Mouse (Mus musculus) A20 (cell line): ENCODE data around the gene Selenoh.

Experiments
- DNase-seq: peaks from one replicate; pipeline ENCODE4 v3.0.0-alpha.2; 2011; ENCODE audit warnings: low read depth, low spot score

The Selenoh gene

DNA sequence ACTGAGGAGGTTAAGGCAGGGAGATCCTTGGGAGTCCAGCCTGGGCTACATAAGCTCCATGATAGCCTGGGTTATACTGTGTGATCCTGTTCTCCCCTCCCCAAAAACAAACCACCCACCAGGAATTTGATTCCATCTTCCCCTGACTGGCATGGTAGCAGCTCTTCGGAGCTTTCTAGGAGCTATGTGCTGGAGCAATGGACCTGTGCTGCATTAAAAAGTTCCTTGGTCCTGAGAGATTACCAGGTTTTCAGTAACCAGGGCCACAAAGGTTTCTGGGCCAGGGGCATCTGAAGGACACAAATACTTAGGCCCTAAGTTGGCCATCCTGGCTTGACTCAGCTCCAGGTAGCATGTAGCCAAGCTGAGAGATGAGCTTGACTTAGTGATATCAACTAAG lies 38.6 kb downstream of the Selenoh start:
- no peak for DNase-seq

GRCm38 (mm10) chr2:84627036-84627435 lies 43.5 kb downstream of the Selenoh start:
- DNase-seq, result no peak

- no peak for DNase-seq
Measured at GRCm38 (mm10) chr2:84626366-84626975, 44.1 kb downstream of the Selenoh start.

- no peak for DNase-seq
Measured at GRCm38 (mm10) chr2:84624201-84624600, 46.4 kb downstream of the Selenoh start.

DNA sequence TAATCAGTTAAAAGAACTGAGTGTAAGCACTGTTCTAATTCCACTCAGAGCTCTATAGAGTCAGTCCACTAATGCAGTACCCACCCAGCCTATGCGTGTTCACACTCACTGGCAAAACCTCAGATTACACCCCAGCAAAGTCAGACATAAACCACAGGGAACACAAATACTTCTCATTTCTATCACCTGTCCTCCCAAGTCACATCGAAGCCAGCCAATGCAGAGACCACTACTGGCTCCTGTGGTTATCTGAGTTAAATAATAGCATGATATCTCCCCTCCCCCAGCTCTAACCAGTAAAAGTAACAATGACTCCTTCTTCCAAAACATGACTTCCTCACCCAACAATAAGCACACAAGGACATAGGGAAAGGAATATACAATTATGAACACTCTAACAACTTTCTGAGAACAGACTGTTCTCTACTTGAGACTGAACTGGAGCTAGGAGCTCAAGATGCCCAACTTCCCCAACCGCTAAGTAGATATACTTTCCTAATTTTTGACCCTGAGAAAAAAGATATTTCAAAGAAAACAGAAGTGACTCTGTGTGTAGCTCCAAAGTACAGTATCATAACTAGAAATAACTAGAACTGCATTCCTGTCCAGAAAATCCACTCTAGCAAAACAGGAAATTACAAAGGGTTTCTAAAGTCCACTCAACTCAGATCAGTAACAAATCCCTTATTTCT lies 47.0 kb downstream of the Selenoh start:
- DNase-seq, result no peak

- DNase-seq, result no peak
Measured at GRCm38 (mm10) chr2:84622668-84623067, 47.9 kb downstream of the Selenoh start.

DNA sequence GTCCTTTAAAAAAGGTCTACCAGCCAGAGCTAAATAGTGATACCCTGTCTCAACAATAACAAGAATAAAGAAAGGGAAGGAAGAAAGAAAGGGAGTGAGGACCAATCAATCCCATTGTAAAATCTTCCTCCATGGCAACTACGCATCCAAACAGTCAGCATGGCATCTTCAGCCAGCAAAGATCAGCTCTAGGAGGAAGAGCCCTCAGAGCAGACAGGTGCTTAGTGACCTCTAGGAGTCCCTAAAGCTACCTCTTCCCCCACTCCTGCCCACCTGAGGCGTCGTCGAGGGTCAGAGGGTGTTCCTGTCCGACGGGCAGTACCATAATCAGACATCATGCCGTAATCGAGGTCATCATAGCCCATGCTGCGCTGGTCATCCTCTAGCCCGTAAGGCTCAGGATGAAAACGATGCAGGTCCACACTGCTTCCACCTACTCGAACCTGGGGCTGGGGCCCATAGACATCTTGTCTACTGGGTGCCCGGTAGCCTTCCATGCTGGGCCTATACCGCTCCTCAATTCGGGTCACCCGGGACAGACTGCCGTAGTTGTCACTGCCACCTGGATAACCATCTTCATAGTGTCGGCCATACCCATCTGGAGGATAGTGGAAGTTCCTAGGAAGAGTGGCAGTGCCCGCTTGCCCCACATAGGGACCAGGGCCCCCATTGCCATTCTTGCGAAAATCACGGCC lies 50.8 kb downstream of the Selenoh start:
- no peak for DNase-seq
